Mouse (Mus musculus): ENCODE data around the gene Ano3. TPM values are rescaled to one million over a fixed set of nuclear protein-coding genes. Genes with fewer than 3 reads are reported as not detected.

Gene Ano3
- polyA plus RNA-seq, 1 experiment from 2014 or later, result 0.21 TPM

- Histone ChIP-seq H3K9ac (ENCODE audit: low read length) (no peak overlapping the region), H3K4me3 (replicated peaks; ENCODE audit: low read length) (no peak overlapping the region), H3K4me2 (ENCODE audit: low read depth, low read length) (no peak overlapping the region), H3K9me3 (replicated peaks; ENCODE audit: control insufficient read depth, low read length) (no peaks in the 10 kb centered on the region), H3K27ac (ENCODE audit: low read length) (peak overlapping the region; percentile 3; the same call in 1 of the 2 replicates), H3K27me3 (ENCODE audit: control insufficient read depth, insufficient read depth, low read length) (no peaks in the 10 kb centered on the region), H3K36me3 (ENCODE audit: control insufficient read depth, insufficient read depth, low read length) (no peaks in the 10 kb centered on the region), H3K4me1 (ENCODE audit: control insufficient read depth, insufficient read depth, low read length) (no peaks in the 10 kb centered on the region)
- WGBS, result 53% methylated on average over 10 of the region's 10 CpGs
- no peak for ATAC-seq (ENCODE audit: insufficient read depth, low FRiP score)
These were observed 240.5 kb downstream of the Ano3 start for GRCm38 (mm10) chr2:110710055-110710720.

- Histone ChIP-seq H3K27ac (ENCODE audit: low read length) (peak overlapping the region; percentile 5; the same call in 1 of the 2 replicates), H3K4me1 (ENCODE audit: control insufficient read depth, insufficient read depth, low read length) (no peaks in the 10 kb centered on the region), H3K27me3 (ENCODE audit: control insufficient read depth, insufficient read depth, low read length) (no peaks in the 10 kb centered on the region), H3K36me3 (ENCODE audit: control insufficient read depth, insufficient read depth, low read length) (no peaks in the 10 kb centered on the region), H3K4me2 (ENCODE audit: low read depth, low read length) (no peak overlapping the region), H3K9ac (ENCODE audit: low read length) (no peak overlapping the region), H3K4me3 (replicated peaks; ENCODE audit: low read length) (no peak overlapping the region), H3K9me3 (replicated peaks; ENCODE audit: control insufficient read depth, low read length) (no peaks in the 10 kb centered on the region)
- WGBS, result 95% methylated on average over 3 of the region's 3 CpGs
- no peak for ATAC-seq (ENCODE audit: insufficient read depth, low FRiP score)
These were observed 241.3 kb downstream of the Ano3 start for GRCm38 (mm10) chr2:110709436-110709835.

GRCm38 (mm10) chr2:110671071-110671624 lies 279.6 kb downstream of the Ano3 start:
- no peaks in the 10 kb centered on the region for H3K36me3 ChIP-seq (ENCODE audit: control insufficient read depth, insufficient read depth, low read length)
- H3K4me1 ChIP-seq (ENCODE audit: control insufficient read depth, insufficient read depth, low read length), result no peaks in the 10 kb centered on the region
- ATAC-seq (ENCODE audit: insufficient read depth, low FRiP score), result no peak
- no peaks in the 10 kb centered on the region for H3K9me3 ChIP-seq (replicated peaks; ENCODE audit: control insufficient read depth, low read length)
- WGBS, result 68% methylated on average over 2 of the region's 2 CpGs
- no peaks in the 10 kb centered on the region for H3K27me3 ChIP-seq (ENCODE audit: control insufficient read depth, insufficient read depth, low read length)
- H3K9ac ChIP-seq (ENCODE audit: low read length), result no peak overlapping the region
- H3K4me3 ChIP-seq (replicated peaks; ENCODE audit: low read length), result no peak overlapping the region
- no peak overlapping the region for H3K27ac ChIP-seq (ENCODE audit: low read length)
- H3K4me2 ChIP-seq (ENCODE audit: low read depth, low read length), result no peak overlapping the region

GRCm38 (mm10) chr2:110663329-110663728 lies 287.4 kb downstream of the Ano3 start:
- no peak overlapping the region for H3K4me3 ChIP-seq (replicated peaks; ENCODE audit: low read length)
- H3K4me1 ChIP-seq (ENCODE audit: control insufficient read depth, insufficient read depth, low read length), result no peaks in the 10 kb centered on the region
- no peaks in the 10 kb centered on the region for H3K9me3 ChIP-seq (replicated peaks; ENCODE audit: control insufficient read depth, low read length)
- H3K27ac ChIP-seq (ENCODE audit: low read length), result no peak overlapping the region
- no peak overlapping the region for H3K4me2 ChIP-seq (ENCODE audit: low read depth, low read length)
- H3K36me3 ChIP-seq (ENCODE audit: control insufficient read depth, insufficient read depth, low read length), result no peaks in the 10 kb centered on the region
- H3K9ac ChIP-seq (ENCODE audit: low read length), result no peak overlapping the region
- WGBS, result 40% methylated on average over 4 of the region's 4 CpGs
- H3K27me3 ChIP-seq (ENCODE audit: control insufficient read depth, insufficient read depth, low read length), result no peaks in the 10 kb centered on the region
- no peak for ATAC-seq (ENCODE audit: insufficient read depth, low FRiP score)

GRCm38 (mm10) chr2:110644846-110645245 lies 305.9 kb downstream of the Ano3 start:
- Histone ChIP-seq H3K36me3 (ENCODE audit: control insufficient read depth, insufficient read depth, low read length) (no peaks in the 10 kb centered on the region), H3K9me3 (replicated peaks; ENCODE audit: control insufficient read depth, low read length) (no peaks in the 10 kb centered on the region), H3K4me3 (replicated peaks; ENCODE audit: low read length) (no peak overlapping the region)

GRCm38 (mm10) chr2:110644358-110644757 lies 306.4 kb downstream of the Ano3 start:
- WGBS, result 61% methylated on average over 1 of the region's 1 CpGs
- ATAC-seq (ENCODE audit: insufficient read depth, low FRiP score), result no peak
- Histone ChIP-seq H3K9ac (ENCODE audit: low read length) (no peak overlapping the region), H3K27ac (ENCODE audit: low read length) (no peak overlapping the region), H3K36me3 (ENCODE audit: control insufficient read depth, insufficient read depth, low read length) (no peaks in the 10 kb centered on the region), H3K4me3 (replicated peaks; ENCODE audit: low read length) (no peak overlapping the region), H3K27me3 (ENCODE audit: control insufficient read depth, insufficient read depth, low read length) (no peaks in the 10 kb centered on the region), H3K4me1 (ENCODE audit: control insufficient read depth, insufficient read depth, low read length) (no peaks in the 10 kb centered on the region), H3K9me3 (replicated peaks; ENCODE audit: control insufficient read depth, low read length) (no peaks in the 10 kb centered on the region), H3K4me2 (ENCODE audit: low read depth, low read length) (no peak overlapping the region)

More at GRCm38 (mm10) chr2:110644846-110645245, 305.9 kb downstream of the Ano3 start:
- H3K27me3 ChIP-seq (ENCODE audit: control insufficient read depth, insufficient read depth, low read length), result no peaks in the 10 kb centered on the region
- ATAC-seq (ENCODE audit: insufficient read depth, low FRiP score), result no peak
- H3K9ac ChIP-seq (ENCODE audit: low read length), result no peak overlapping the region
- H3K27ac ChIP-seq (ENCODE audit: low read length), result no peak overlapping the region
- no peak overlapping the region for H3K4me2 ChIP-seq (ENCODE audit: low read depth, low read length)
- no peaks in the 10 kb centered on the region for H3K4me1 ChIP-seq (ENCODE audit: control insufficient read depth, insufficient read depth, low read length)

Other genes with a start within 250 kb of the Ano3 start
- gene Muc15, start 229.6 kb downstream of the Ano3 start, polyA plus RNA-seq (2015; fragmentation: Nextera tagmentation; extraction: Ambion mirVana), result 3.1 and 4.2 TPM in 2 replicates
- not detected in 2 replicates for gene Gm13941, start 155.1 kb upstream of the Ano3 start, polyA plus RNA-seq (2015; fragmentation: Nextera tagmentation; extraction: Ambion mirVana)
- gene Gm15130, start 202.0 kb upstream of the Ano3 start, polyA plus RNA-seq (2015; fragmentation: Nextera tagmentation; extraction: Ambion mirVana), result not detected in 2 replicates

Data from stomach, embryonic 16.5 days (tissue).